Mouse (Mus musculus): ENCODE results near the gene Csnk2b. TPM values are rescaled to one million over a fixed set of nuclear protein-coding genes. Genes with fewer than 3 reads are reported as not detected.

The Csnk2b gene
- total and polyA plus RNA-seq, 3 experiments, result 149 to 301 (median 170) TPM

DNA sequence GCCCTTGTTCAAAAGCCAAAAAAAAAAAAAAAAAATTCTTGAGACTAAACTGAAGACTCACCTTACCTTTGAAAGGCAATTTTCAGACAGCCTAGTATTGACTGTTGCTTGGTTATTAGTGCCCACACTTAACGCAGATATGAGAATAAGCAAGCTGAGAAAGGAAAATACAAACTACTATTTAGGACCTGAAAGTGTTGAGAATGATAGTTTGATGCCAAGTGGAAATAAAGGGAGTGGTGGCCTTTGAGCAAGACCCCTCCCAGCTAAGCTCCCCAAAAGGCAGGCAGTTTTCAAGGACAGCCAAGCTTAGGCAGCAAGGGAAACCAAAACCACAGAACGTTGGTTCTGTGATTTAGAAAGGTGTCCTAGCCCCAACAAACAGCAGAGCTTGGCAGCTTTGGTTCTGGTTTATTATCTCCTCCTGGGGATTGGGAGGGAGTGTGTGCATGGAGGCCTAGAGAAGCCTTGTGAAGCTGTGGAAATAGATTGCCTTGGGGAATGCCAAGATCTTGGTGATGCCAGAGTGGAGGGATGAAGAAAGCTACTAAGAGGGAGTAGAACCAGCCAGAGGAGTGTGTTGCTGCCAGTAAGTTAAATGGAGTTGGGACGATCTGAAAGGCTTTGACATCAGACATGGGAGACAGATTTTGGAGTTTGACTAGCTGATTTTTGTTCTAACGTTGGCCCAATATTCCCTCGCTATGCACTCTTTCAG, 26.2 kb upstream of the Csnk2b start:
- intact Hi-C loops (cut with DNase I), result no loop called here
- Histone ChIP-seq H3K36me3 (ENCODE audit: control insufficient read depth, insufficient read depth, low read length) (peaks cover 2% of the 10 kb centered on the region; the same call in 1 of the 2 replicates), H3K4me3 (no peak overlapping the region), H3K4me1 (ENCODE audit: control insufficient read depth, insufficient read depth, low read length) (no peaks in the 10 kb centered on the region), H3K79me2 (replicated peaks; ENCODE audit: control insufficient read depth, insufficient read depth, low read length) (no peaks in the 10 kb centered on the region), H3K27me3 (ENCODE audit: control insufficient read depth, insufficient read depth, low read length) (no peaks in the 10 kb centered on the region), H3K27ac (no peak overlapping the region), H3K9ac (ENCODE audit: low read depth, low read length) (no peak overlapping the region)
- DNase-seq, result no peak
- TF ChIP-seq EP300 (IDR thresholded peaks at IDR 0.05; ENCODE audit: insufficient read depth, low read depth, low read length) (peak; percentile 32; the same call in 1 of the 2 replicates), CTCF (IDR thresholded peaks at IDR 0.05) (no peak)
- 63% methylated on average over 5 of the region's 5 CpGs for WGBS

DNA sequence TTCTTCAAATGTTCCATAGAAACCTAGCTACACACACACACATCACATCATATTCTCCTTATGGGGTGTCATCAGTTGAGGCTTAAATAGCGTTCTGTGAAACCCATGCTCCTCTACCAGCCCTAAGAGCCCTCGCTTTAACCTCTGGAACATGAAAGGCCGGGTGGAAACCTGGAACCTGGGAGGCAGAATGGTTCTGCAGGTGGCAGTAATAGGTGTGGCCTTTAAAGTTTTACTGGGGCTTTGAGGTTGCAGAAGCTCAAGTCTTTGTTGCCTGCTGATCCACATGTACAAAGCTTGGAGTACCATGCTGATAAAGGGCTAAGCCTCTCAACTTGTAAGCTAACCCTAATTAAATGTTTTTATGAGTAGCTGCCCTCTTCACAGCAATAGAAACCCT, 25.5 kb upstream of the Csnk2b start:
- H3K4me1 ChIP-seq (ENCODE audit: control insufficient read depth, insufficient read depth, low read length), result no peaks in the 10 kb centered on the region
- H3K27me3 ChIP-seq (ENCODE audit: control insufficient read depth, insufficient read depth, low read length), result no peaks in the 10 kb centered on the region
- no peak overlapping the region for H3K9ac ChIP-seq (ENCODE audit: low read depth, low read length)
- no peak overlapping the region for H3K4me3 ChIP-seq
- intact Hi-C loops (cut with DNase I), result no loop called here
- no peak overlapping the region for H3K27ac ChIP-seq
- no peak for DNase-seq
- no peaks in the 10 kb centered on the region for H3K79me2 ChIP-seq (replicated peaks; ENCODE audit: control insufficient read depth, insufficient read depth, low read length)
- 67% methylated on average over 3 of the region's 3 CpGs for WGBS
- peaks cover 2% of the 10 kb centered on the region; the same call in 1 of the 2 replicates for H3K36me3 ChIP-seq (ENCODE audit: control insufficient read depth, insufficient read depth, low read length)
- TF ChIP-seq POLR2A (IDR thresholded peaks at IDR 0.05; ENCODE audit: insufficient read depth, low read depth, low read length), result peak; percentile 31; the same call in 1 of the 2 replicates
- no peak for TF ChIP-seq EP300 (IDR thresholded peaks at IDR 0.05; ENCODE audit: insufficient read depth, low read depth, low read length)

DNA sequence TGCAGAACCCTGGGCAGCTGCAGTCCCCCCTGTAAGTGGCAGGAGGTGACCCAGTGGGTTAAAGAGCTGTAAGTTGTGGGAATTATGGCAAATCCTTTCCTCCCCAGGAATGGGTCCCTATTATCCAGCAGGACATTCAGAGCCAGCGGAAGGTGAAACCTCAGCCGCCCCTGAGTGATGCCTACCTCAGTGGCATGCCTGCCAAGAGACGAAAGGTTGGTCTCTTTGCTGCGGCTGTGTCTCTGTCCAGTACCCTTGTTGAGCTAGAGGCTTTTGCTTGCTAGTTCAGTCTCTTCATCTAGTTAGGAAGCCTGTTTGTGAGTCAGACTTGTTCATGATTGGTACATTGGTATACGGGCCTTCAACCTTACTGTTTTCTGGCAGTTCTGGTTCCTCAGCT, 24.3 kb upstream of the Csnk2b start:
- Histone ChIP-seq H3K4me1 (ENCODE audit: control insufficient read depth, insufficient read depth, low read length) (no peaks in the 10 kb centered on the region), H3K4me3 (no peak overlapping the region), H3K36me3 (ENCODE audit: control insufficient read depth, insufficient read depth, low read length) (peaks cover 2% of the 10 kb centered on the region; the same call in 1 of the 2 replicates), H3K9ac (ENCODE audit: low read depth, low read length) (no peak overlapping the region), H3K27ac (no peak overlapping the region), H3K27me3 (ENCODE audit: control insufficient read depth, insufficient read depth, low read length) (no peaks in the 10 kb centered on the region), H3K79me2 (replicated peaks; ENCODE audit: control insufficient read depth, insufficient read depth, low read length) (no peaks in the 10 kb centered on the region)
- TF ChIP-seq EP300 (IDR thresholded peaks at IDR 0.05; ENCODE audit: insufficient read depth, low read depth, low read length) (no peak), CTCF (IDR thresholded peaks at IDR 0.05) (no peak), POLR2A (IDR thresholded peaks at IDR 0.05; ENCODE audit: insufficient read depth, low read depth, low read length) (no peak)
- WGBS, result 86% methylated on average over 5 of the region's 5 CpGs
- intact Hi-C loops (cut with DNase I), result no loop called here
- DNase-seq, result no peak

DNA sequence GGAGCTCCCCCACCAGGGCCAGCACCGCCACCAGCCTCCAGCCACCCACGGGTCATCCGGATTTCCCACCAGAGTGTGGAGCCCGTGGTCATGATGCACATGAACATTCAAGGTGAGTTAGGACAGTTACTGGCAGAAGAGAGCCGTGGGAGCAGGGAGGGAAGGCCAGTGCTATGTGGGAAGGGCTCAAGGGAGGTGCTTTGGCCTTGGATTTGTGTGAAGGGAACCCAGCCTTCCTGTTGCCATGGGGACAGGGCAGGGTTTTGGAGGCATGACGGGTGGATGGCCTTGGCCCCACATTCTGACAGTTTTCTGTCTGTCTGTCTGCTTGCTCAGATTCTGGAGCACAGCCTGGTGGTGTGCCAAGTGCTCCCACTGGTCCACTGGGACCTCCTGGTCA, 20.1 kb upstream of the Csnk2b start:
- Histone ChIP-seq H3K27ac (no peak overlapping the region), H3K4me3 (no peak overlapping the region), H3K27me3 (ENCODE audit: control insufficient read depth, insufficient read depth, low read length) (no peaks in the 10 kb centered on the region), H3K4me1 (ENCODE audit: control insufficient read depth, insufficient read depth, low read length) (no peaks in the 10 kb centered on the region), H3K36me3 (ENCODE audit: control insufficient read depth, insufficient read depth, low read length) (no peaks in the 10 kb centered on the region; the same call in 1 of the 2 replicates), H3K79me2 (replicated peaks; ENCODE audit: control insufficient read depth, insufficient read depth, low read length) (peaks cover 4% of the 10 kb centered on the region; the same call in 1 of the 2 replicates), H3K9ac (ENCODE audit: low read depth, low read length) (no peak overlapping the region)
- no peak for DNase-seq
- WGBS, result 83% methylated on average over 6 of the region's 6 CpGs
- intact Hi-C loops (cut with DNase I), result loop anchor here (1.0 kb wide), 1 partner anchor 10 kb away; no protein-coding TSS in a partner anchor
- no peak for TF ChIP-seq POLR2A (IDR thresholded peaks at IDR 0.05; ENCODE audit: insufficient read depth, low read depth, low read length)
- TF ChIP-seq CTCF (IDR thresholded peaks at IDR 0.05), result no peak
- TF ChIP-seq EP300 (IDR thresholded peaks at IDR 0.05; ENCODE audit: insufficient read depth, low read depth, low read length), result no peak

DNA sequence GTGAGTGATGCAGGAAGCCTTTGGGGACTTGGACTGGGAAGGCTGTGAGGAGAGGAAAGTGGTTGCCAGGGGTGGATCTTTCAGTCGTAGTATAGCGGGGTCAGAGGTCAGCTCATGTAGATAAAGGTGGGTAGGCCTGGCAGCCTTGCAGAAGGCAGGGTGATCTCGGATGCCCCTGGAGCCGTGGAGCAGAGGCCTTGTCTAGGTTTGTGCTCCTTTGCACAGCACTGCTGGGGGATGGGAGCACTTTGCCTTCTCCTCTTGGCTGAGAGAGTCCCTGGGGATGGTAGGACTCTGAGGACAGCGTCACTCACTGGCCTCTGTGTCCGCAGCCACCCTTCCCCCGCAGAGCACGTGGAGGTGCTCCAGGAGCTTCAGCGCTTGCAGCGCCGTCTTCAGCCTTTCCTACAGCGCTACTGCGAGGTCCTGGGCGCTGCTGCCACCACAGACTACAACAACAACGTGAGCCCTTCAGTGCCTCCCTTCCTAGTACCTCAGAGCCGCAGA, 18.7 kb upstream of the Csnk2b start:
- no peak overlapping the region for H3K9ac ChIP-seq (ENCODE audit: low read depth, low read length)
- no peaks in the 10 kb centered on the region; the same call in 1 of the 2 replicates for H3K36me3 ChIP-seq (ENCODE audit: control insufficient read depth, insufficient read depth, low read length)
- H3K4me3 ChIP-seq, result no peak overlapping the region
- TF ChIP-seq POLR2A (IDR thresholded peaks at IDR 0.05; ENCODE audit: insufficient read depth, low read depth, low read length), result no peak
- no peak for TF ChIP-seq EP300 (IDR thresholded peaks at IDR 0.05; ENCODE audit: insufficient read depth, low read depth, low read length)
- TF ChIP-seq CTCF (IDR thresholded peaks at IDR 0.05), result no peak
- no peak for DNase-seq
- whole genome bisulfite sequencing, result 65% methylated on average over 16 of the region's 16 CpGs
- no peak overlapping the region for H3K27ac ChIP-seq
- no peaks in the 10 kb centered on the region for H3K27me3 ChIP-seq (ENCODE audit: control insufficient read depth, insufficient read depth, low read length)
- peaks cover 6% of the 10 kb centered on the region for H3K79me2 ChIP-seq (replicated peaks; ENCODE audit: control insufficient read depth, insufficient read depth, low read length)
- peaks cover 3% of the 10 kb centered on the region for H3K4me1 ChIP-seq (ENCODE audit: control insufficient read depth, insufficient read depth, low read length)
- intact Hi-C loops (cut with DNase I), result no loop called here

DNA sequence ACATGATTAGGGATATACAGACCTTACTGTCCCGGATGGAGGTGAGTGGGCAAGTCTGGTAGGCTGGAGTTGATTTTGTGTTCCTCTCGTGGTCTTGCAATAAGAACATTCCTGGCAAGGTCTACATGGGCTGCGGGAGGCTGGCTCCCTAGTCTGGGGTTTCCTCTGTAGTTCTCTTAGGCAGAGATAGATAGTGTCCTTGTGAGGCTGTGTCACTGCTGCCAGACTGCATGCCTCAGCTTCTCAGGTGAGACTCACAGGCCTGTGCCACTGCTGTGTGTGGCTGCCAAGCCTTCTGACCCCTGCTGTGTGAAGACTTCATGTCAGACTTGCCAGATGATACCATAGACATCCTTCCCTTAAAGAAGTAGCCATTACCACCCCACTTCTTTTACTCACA, 17.4 kb upstream of the Csnk2b start:
- WGBS, result 85% methylated on average over 3 of the region's 3 CpGs

More for the DNA sequence above, 17.4 kb upstream of the Csnk2b start:
- TF ChIP-seq CTCF (IDR thresholded peaks at IDR 0.05), result no peak
- no peak for TF ChIP-seq POLR2A (IDR thresholded peaks at IDR 0.05; ENCODE audit: insufficient read depth, low read depth, low read length)
- TF ChIP-seq EP300 (IDR thresholded peaks at IDR 0.05; ENCODE audit: insufficient read depth, low read depth, low read length), result no peak
- H3K4me3 ChIP-seq, result no peak overlapping the region
- H3K9ac ChIP-seq (ENCODE audit: low read depth, low read length), result no peak overlapping the region
- intact Hi-C loops (cut with DNase I), result no loop called here
- no peaks in the 10 kb centered on the region for H3K27me3 ChIP-seq (ENCODE audit: control insufficient read depth, insufficient read depth, low read length)
- DNase-seq, result no peak
- peaks cover 3% of the 10 kb centered on the region for H3K4me1 ChIP-seq (ENCODE audit: control insufficient read depth, insufficient read depth, low read length)
- no peaks in the 10 kb centered on the region; the same call in 1 of the 2 replicates for H3K36me3 ChIP-seq (ENCODE audit: control insufficient read depth, insufficient read depth, low read length)
- H3K27ac ChIP-seq, result no peak overlapping the region
- H3K79me2 ChIP-seq (replicated peaks; ENCODE audit: control insufficient read depth, insufficient read depth, low read length), result peaks cover 6% of the 10 kb centered on the region
